Mouse (Mus musculus): Measurements from ENCODE around the gene Hist1h3e. TPM values are rescaled to one million over a fixed set of nuclear protein-coding genes. Genes with fewer than 3 reads are reported as not detected.
A peak's percentile ranks its signal among the peaks of the same experiment; 100 is the strongest.

Hist1h3e gene
- polyA plus RNA-seq, 1 experiment from 2014 or later, result 3.6 TPM

DNA sequence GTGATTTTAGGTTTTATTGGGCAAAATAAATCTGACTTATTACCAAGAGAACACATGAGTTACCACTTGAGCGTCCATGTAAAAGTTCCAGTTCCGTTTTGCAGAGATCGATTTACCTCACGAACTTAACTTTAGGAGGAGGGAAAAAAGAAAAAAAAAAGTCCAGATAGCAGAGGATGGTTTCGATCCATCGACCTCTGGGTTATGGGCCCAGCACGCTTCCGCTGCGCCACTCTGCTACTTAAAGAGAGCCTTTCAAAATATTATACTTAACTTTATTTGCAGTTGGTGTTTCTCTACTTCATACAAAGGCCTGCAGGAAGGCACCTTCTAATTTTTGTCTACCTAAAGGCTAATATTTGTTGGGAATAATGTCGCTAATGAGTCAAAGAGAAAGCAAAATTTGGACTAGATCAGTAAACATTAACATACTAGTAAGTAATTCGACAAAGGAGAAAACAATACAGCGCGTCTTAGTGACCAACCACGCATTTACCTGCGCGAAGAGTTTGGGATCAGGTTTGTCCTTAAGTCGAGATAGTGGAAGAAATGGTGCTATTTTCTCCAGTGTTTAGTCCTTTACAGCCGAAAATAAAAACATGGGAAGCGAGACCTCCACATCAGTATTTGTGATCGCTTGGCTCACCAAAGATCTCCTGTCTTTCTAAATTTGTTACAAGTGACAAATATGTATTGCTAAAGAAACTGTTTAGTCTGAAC, 31.8 kb downstream of the Hist1h3e start:
- ATAC-seq (ENCODE audit: insufficient read depth, low FRiP score), result no peak
- peak overlapping the region; percentile 63 for H3K4me2 ChIP-seq (ENCODE audit: low read depth, low read length)
- no peaks in the 10 kb centered on the region for H3K27me3 ChIP-seq (ENCODE audit: control insufficient read depth, insufficient read depth, low read length)
- WGBS, result under 1% methylated on average over 20 of the region's 20 CpGs
- H3K36me3 ChIP-seq (ENCODE audit: control insufficient read depth, insufficient read depth, low read length), result no peaks in the 10 kb centered on the region
- peak overlapping the region; percentile 60 for H3K4me3 ChIP-seq (replicated peaks; ENCODE audit: low read length)
- peak overlapping the region; percentile 82 for H3K9ac ChIP-seq (ENCODE audit: low read length)
- peaks cover 28% of the 10 kb centered on the region for H3K4me1 ChIP-seq (ENCODE audit: control insufficient read depth, insufficient read depth, low read length)
- H3K9me3 ChIP-seq (replicated peaks; ENCODE audit: control insufficient read depth, low read length), result no peaks in the 10 kb centered on the region
- H3K27ac ChIP-seq (ENCODE audit: low read length), result peak overlapping the region; percentile 98

- Histone ChIP-seq H3K9ac (ENCODE audit: low read length) (peak overlapping the region; percentile 82), H3K27me3 (ENCODE audit: control insufficient read depth, insufficient read depth, low read length) (no peaks in the 10 kb centered on the region), H3K4me1 (ENCODE audit: control insufficient read depth, insufficient read depth, low read length) (peaks cover 25% of the 10 kb centered on the region), H3K4me2 (ENCODE audit: low read depth, low read length) (peak overlapping the region; percentile 63), H3K9me3 (replicated peaks; ENCODE audit: control insufficient read depth, low read length) (no peaks in the 10 kb centered on the region), H3K4me3 (replicated peaks; ENCODE audit: low read length) (peak overlapping the region; percentile 60), H3K27ac (ENCODE audit: low read length) (peak overlapping the region; percentile 98; the same call in 1 of the 2 replicates), H3K36me3 (ENCODE audit: control insufficient read depth, insufficient read depth, low read length) (no peaks in the 10 kb centered on the region)
- WGBS, result 10% methylated on average over 2 of the region's 2 CpGs
- no peak for ATAC-seq (ENCODE audit: insufficient read depth, low FRiP score)
These were observed 32.5 kb downstream of the Hist1h3e start for GRCm38 (mm10) chr13:23529480-23530165.

DNA sequence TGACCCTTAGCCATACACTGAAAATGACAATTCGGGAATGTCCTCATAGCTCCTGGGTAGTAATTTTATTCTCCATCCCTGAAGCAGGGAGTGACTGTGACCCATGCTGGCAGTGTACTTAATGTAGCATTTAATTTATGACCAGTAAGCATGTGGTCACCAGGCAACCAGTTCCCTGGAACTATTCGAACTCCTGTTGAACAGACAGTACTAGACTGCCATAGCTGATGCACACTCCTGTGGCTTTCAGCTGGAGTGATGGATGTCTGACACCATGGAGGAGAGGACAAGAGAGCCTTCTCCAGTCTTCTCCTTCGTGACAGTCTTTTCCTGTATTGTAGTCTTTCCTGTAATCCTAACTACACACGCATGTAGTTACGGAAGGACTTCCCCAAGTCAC, 33.2 kb downstream of the Hist1h3e start:
- 78% methylated on average over 5 of the region's 5 CpGs for WGBS
- no peak overlapping the region for H3K4me3 ChIP-seq (replicated peaks; ENCODE audit: low read length)
- H3K9ac ChIP-seq (ENCODE audit: low read length), result no peak overlapping the region
- H3K36me3 ChIP-seq (ENCODE audit: control insufficient read depth, insufficient read depth, low read length), result no peaks in the 10 kb centered on the region
- H3K4me2 ChIP-seq (ENCODE audit: low read depth, low read length), result no peak overlapping the region
- no peaks in the 10 kb centered on the region for H3K27me3 ChIP-seq (ENCODE audit: control insufficient read depth, insufficient read depth, low read length)
- no peak for ATAC-seq (ENCODE audit: insufficient read depth, low FRiP score)
- H3K27ac ChIP-seq (ENCODE audit: low read length), result peak overlapping the region; percentile 9
- no peaks in the 10 kb centered on the region for H3K9me3 ChIP-seq (replicated peaks; ENCODE audit: control insufficient read depth, low read length)
- peaks cover 22% of the 10 kb centered on the region for H3K4me1 ChIP-seq (ENCODE audit: control insufficient read depth, insufficient read depth, low read length)

DNA sequence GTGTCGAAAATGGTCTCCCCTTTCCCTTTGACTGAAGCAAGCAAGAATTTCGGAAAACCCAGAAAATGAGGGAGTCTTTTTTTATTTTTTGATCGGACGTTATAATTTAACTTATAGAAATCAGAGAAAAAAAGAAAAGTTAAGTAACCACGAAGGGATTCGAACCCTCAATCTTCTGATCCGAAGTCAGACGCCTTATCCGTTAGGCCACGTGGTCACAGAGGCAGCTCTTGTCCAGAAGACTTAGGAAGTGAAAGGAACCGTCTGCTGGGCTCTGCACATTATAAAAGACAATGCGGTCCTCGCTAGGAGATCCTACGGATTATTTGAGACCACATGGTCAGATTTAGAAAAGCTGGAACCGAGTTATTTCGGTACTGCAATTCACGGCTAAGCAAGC, 35.9 kb downstream of the Hist1h3e start:
- H3K27ac ChIP-seq (ENCODE audit: low read length), result peak overlapping the region; percentile 76
- ATAC-seq (ENCODE audit: insufficient read depth, low FRiP score), result no peak; the same call in 1 of the 2 replicates
- H3K36me3 ChIP-seq (ENCODE audit: control insufficient read depth, insufficient read depth, low read length), result no peaks in the 10 kb centered on the region
- peak overlapping the region; percentile 55 for H3K4me3 ChIP-seq (replicated peaks; ENCODE audit: low read length)
- H3K9me3 ChIP-seq (replicated peaks; ENCODE audit: control insufficient read depth, low read length), result no peaks in the 10 kb centered on the region
- peak overlapping the region; percentile 65 for H3K9ac ChIP-seq (ENCODE audit: low read length)
- peak overlapping the region; percentile 63 for H3K4me2 ChIP-seq (ENCODE audit: low read depth, low read length)
- 1% methylated on average over 17 of the region's 17 CpGs for WGBS
- no peaks in the 10 kb centered on the region for H3K27me3 ChIP-seq (ENCODE audit: control insufficient read depth, insufficient read depth, low read length)
- H3K4me1 ChIP-seq (ENCODE audit: control insufficient read depth, insufficient read depth, low read length), result peaks cover 8% of the 10 kb centered on the region

DNA sequence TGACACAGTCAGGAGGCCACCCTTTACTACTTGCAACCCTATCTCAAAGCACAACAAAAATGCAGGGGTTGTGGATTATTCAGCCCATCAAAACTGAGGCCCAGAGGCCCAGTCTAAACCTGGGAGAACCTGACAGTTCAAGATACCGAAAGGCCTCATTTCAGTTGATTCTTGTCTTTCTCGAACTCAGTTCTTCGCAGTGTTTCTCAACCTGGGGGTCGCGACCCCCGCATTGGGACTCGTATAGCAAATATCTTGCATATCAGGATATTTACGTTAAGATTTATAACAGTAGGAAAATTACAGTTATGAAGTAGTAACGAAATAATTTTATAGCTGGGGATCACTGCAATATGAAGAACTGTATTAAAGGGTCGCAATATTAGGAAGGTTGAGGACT, 36.3 kb downstream of the Hist1h3e start:
- 4% methylated on average over 10 of the region's 10 CpGs for WGBS
- 0 out of 2 replicates have a peak overlapping the region, but pooled peaks have one; percentile 46 for H3K9ac ChIP-seq (ENCODE audit: low read length)
- no peak for ATAC-seq (ENCODE audit: insufficient read depth, low FRiP score)
- H3K27me3 ChIP-seq (ENCODE audit: control insufficient read depth, insufficient read depth, low read length), result no peaks in the 10 kb centered on the region
- H3K4me3 ChIP-seq (replicated peaks; ENCODE audit: low read length), result peak overlapping the region; percentile 55
- H3K9me3 ChIP-seq (replicated peaks; ENCODE audit: control insufficient read depth, low read length), result no peaks in the 10 kb centered on the region
- no peaks in the 10 kb centered on the region for H3K36me3 ChIP-seq (ENCODE audit: control insufficient read depth, insufficient read depth, low read length)
- H3K4me1 ChIP-seq (ENCODE audit: control insufficient read depth, insufficient read depth, low read length), result peaks cover 8% of the 10 kb centered on the region
- peak overlapping the region; percentile 63 for H3K4me2 ChIP-seq (ENCODE audit: low read depth, low read length)
- no peak overlapping the region for H3K27ac ChIP-seq (ENCODE audit: low read length)

DNA sequence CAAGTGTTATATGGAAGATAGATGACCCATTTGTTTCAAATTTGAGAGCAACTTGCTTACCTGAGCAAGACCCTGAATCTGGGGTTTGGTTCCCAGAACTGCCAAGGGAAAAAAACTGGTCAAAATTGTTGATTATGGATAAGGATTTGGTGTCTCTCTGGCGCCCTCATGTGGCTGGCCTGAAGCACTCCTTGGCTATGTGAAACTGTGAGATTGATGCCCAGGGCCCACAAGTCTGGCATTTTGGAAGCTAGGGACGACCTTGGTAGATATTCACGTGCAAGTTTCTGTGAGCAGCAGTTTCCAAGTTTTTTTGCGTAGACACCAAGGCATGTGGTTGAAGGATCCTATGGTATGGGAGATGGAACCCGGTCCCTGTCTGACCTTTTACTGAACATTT, 37.5 kb downstream of the Hist1h3e start:
- Histone ChIP-seq H3K4me1 (ENCODE audit: control insufficient read depth, insufficient read depth, low read length) (peaks cover 8% of the 10 kb centered on the region), H3K9me3 (replicated peaks; ENCODE audit: control insufficient read depth, low read length) (no peaks in the 10 kb centered on the region), H3K4me3 (replicated peaks; ENCODE audit: low read length) (no peak overlapping the region), H3K27ac (ENCODE audit: low read length) (no peak overlapping the region), H3K36me3 (ENCODE audit: control insufficient read depth, insufficient read depth, low read length) (no peaks in the 10 kb centered on the region), H3K4me2 (ENCODE audit: low read depth, low read length) (no peak overlapping the region), H3K27me3 (ENCODE audit: control insufficient read depth, insufficient read depth, low read length) (no peaks in the 10 kb centered on the region), H3K9ac (ENCODE audit: low read length) (no peak overlapping the region)
- no peak for ATAC-seq (ENCODE audit: insufficient read depth, low FRiP score)
- WGBS, result 11% methylated on average over 5 of the region's 5 CpGs

- no peak overlapping the region for H3K4me2 ChIP-seq (ENCODE audit: low read depth, low read length)
- no peak overlapping the region for H3K9ac ChIP-seq (ENCODE audit: low read length)
- H3K4me1 ChIP-seq (ENCODE audit: control insufficient read depth, insufficient read depth, low read length), result peaks cover 6% of the 10 kb centered on the region; the same call in 1 of the 2 replicates
- H3K36me3 ChIP-seq (ENCODE audit: control insufficient read depth, insufficient read depth, low read length), result no peaks in the 10 kb centered on the region
- 44% methylated on average over 5 of the region's 5 CpGs for WGBS
- H3K4me3 ChIP-seq (replicated peaks; ENCODE audit: low read length), result no peak overlapping the region
- H3K27me3 ChIP-seq (ENCODE audit: control insufficient read depth, insufficient read depth, low read length), result no peaks in the 10 kb centered on the region
- H3K27ac ChIP-seq (ENCODE audit: low read length), result no peak overlapping the region
- ATAC-seq (ENCODE audit: insufficient read depth, low FRiP score), result no peak
- no peaks in the 10 kb centered on the region for H3K9me3 ChIP-seq (replicated peaks; ENCODE audit: control insufficient read depth, low read length)
These were observed 38.2 kb downstream of the Hist1h3e start for GRCm38 (mm10) chr13:23523976-23524375.

DNA sequence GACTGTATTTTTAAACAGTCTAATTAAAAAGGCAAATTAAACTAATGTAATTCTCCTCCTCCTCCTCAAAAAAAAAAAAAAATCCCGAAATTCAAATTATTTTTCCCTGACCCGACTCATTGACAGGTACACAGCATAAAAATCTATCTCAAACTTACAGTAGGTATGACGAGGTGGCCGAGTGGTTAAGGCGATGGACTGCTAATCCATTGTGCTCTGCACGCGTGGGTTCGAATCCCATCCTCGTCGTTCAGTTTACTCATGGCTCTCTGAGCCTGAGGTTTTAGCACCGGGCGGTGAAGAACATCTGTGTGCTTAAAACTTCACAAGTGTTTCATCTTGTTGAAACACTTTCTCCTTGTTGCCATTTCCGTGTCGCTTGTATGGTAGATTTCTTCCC, 40.5 kb downstream of the Hist1h3e start:
- Histone ChIP-seq H3K36me3 (ENCODE audit: control insufficient read depth, insufficient read depth, low read length) (no peaks in the 10 kb centered on the region), H3K4me2 (ENCODE audit: low read depth, low read length) (peak overlapping the region; percentile 42), H3K4me3 (replicated peaks; ENCODE audit: low read length) (0 out of 2 replicates have a peak overlapping the region, but pooled peaks have one; percentile 5), H3K27me3 (ENCODE audit: control insufficient read depth, insufficient read depth, low read length) (no peaks in the 10 kb centered on the region), H3K27ac (ENCODE audit: low read length) (no peak overlapping the region), H3K4me1 (ENCODE audit: control insufficient read depth, insufficient read depth, low read length) (peaks cover 4% of the 10 kb centered on the region; the same call in 1 of the 2 replicates), H3K9ac (ENCODE audit: low read length) (no peak overlapping the region), H3K9me3 (replicated peaks; ENCODE audit: control insufficient read depth, low read length) (no peaks in the 10 kb centered on the region)
- ATAC-seq (ENCODE audit: insufficient read depth, low FRiP score), result no peak
- WGBS, result 1% methylated on average over 14 of the region's 14 CpGs

DNA sequence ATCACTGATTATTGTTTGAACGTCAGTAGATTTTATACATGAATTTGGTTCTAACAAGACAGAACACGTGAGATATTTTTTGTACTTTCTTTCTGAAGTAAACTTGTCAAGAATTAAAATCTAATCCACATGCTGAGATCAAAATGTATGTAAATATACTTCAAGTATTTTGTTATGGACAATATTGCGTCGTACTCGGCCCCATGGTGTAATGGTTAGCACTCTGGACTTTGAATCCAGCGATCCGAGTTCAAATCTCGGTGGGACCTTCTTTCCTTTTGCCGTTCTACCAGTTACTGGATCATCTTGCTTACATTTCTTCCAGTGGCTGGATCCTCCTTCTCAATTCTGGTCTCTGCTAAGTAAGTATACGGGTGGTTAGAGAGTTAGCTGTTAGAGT, 42.8 kb downstream of the Hist1h3e start:
- peaks cover 3% of the 10 kb centered on the region for H3K4me1 ChIP-seq (ENCODE audit: control insufficient read depth, insufficient read depth, low read length)
- WGBS, result under 1% methylated on average over 10 of the region's 10 CpGs

More for the DNA sequence above, 42.8 kb downstream of the Hist1h3e start:
- no peaks in the 10 kb centered on the region for H3K9me3 ChIP-seq (replicated peaks; ENCODE audit: control insufficient read depth, low read length)
- H3K9ac ChIP-seq (ENCODE audit: low read length), result 0 out of 2 replicates have a peak overlapping the region, but pooled peaks have one; percentile 40
- H3K27me3 ChIP-seq (ENCODE audit: control insufficient read depth, insufficient read depth, low read length), result no peaks in the 10 kb centered on the region
- H3K4me2 ChIP-seq (ENCODE audit: low read depth, low read length), result peak overlapping the region; percentile 99
- H3K27ac ChIP-seq (ENCODE audit: low read length), result no peak overlapping the region
- H3K36me3 ChIP-seq (ENCODE audit: control insufficient read depth, insufficient read depth, low read length), result no peaks in the 10 kb centered on the region
- peak overlapping the region; percentile 43 for H3K4me3 ChIP-seq (replicated peaks; ENCODE audit: low read length)
- ATAC-seq (ENCODE audit: insufficient read depth, low FRiP score), result peak; percentile 50

Data from stomach, embryonic 16.5 days (tissue).